Mouse (Mus musculus) embryonic facial prominence, embryonic 13.5 days (tissue): Measurements from ENCODE around the gene Phxr2. TPM values are rescaled to one million over a fixed set of nuclear protein-coding genes. Genes with fewer than 3 reads are reported as not detected.
A peak's percentile ranks its signal among the peaks of the same experiment; 100 is the strongest.

Source experiments
- ATAC-seq: fragments of 200-750 bp; cut with Nextera tagmentation; 2 replicates; pipeline ENCODE4 v1.8.0; 2017; ENCODE audit warnings: low read depth; ENCODE audit not compliant: insufficient number of reproducible peaks, insufficient read depth, low FRiP score, low TSS enrichment
- H3K27ac ChIP-seq: fragments of 300-500 bp; sonication (generic); 2 replicates; pipeline ENCODE4 v1.5.1; 2015; ENCODE audit warnings: moderate library complexity, mild to moderate bottlenecking, inconsistent platforms
- H3K27me3 ChIP-seq: fragments of 300-500 bp; sonication (generic); 2 replicates; pipeline ENCODE4 v1.6.1; 2015; ENCODE audit warnings: mild to moderate bottlenecking, inconsistent platforms
- H3K36me3 ChIP-seq: fragments of 300-500 bp; sonication (generic); 2 replicates; pipeline ENCODE4 v1.6.1; 2015; ENCODE audit warnings: mild to moderate bottlenecking, inconsistent platforms
- H3K4me1 ChIP-seq: fragments of 300-500 bp; sonication (generic); 2 replicates; pipeline ENCODE4 v1.6.1; 2015; ENCODE audit warnings: inconsistent platforms
- H3K4me2 ChIP-seq: fragments of 300-500 bp; sonication (generic); 2 replicates; pipeline ENCODE4 v1.6.1; 2015; ENCODE audit warnings: moderate library complexity, mild to moderate bottlenecking, inconsistent platforms
- H3K4me3 ChIP-seq: fragments of 300-500 bp; sonication (generic); 2 replicates; pipeline ENCODE4 v1.5.1; 2015; ENCODE audit warnings: mild to moderate bottlenecking, inconsistent platforms
- H3K9ac ChIP-seq: fragments of 300-500 bp; sonication (generic); 2 replicates; pipeline ENCODE4 v1.6.1; 2015; ENCODE audit warnings: mild to moderate bottlenecking, inconsistent platforms
- H3K9me3 ChIP-seq: fragments of 300-500 bp; sonication (generic); 2 replicates; pipeline ENCODE4 v1.6.1; 2016; ENCODE audit warnings: inconsistent platforms
- WGBS: fragments of 180-500 bp; shearing (Covaris S2); methylation state at CpG from one replicate; pipeline ENCODE4 v1.1.7; 2015; ENCODE audit warnings: mixed read lengths; 5-methylcytosine and 5-hydroxymethylcytosine counted together
- polyA plus RNA-seq: library from polyadenylated mRNA; unstranded; fragments of >200 nt; fragmentation: Nextera tagmentation; extraction: Ambion mirVana; gene quantifications from 2 replicates; pipeline ENCODE4 v1.2.1, GENCODE M21; 2015

Gene Phxr2
- polyA plus RNA-seq, 1 experiment from 2014 or later = not detected

DNA sequence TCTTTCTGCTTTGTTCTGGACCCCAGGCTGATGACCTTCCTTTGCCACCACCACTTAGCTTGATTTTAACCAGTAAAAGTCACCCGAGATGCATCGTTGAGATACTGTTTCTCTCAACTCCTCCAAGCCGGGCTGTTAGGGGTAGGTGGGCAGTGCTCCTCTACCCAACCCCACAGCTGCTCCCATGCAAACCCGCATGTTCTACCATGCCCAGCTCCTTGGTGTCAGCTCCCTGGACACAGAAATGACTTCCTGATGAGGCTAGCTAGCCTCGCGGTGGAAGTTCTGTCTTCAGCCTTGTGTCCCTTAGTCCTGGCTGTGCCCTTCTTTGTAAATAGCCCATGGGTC is 40.9 kb downstream of the Phxr2 start:
- no peak overlapping the region for H3K27ac ChIP-seq
- no peaks in the 10 kb centered on the region for H3K9me3 ChIP-seq
- H3K4me2 ChIP-seq = peak overlapping the region; percentile 37; the same call in 1 of the 2 replicates
- H3K27me3 ChIP-seq = peaks cover 12% of the 10 kb centered on the region; the same call in 1 of the 2 replicates
- H3K4me3 ChIP-seq = no peak overlapping the region
- H3K36me3 ChIP-seq = no peaks in the 10 kb centered on the region
- H3K4me1 ChIP-seq = no peaks in the 10 kb centered on the region
- WGBS = 53% methylated on average over 6 of the region's 6 CpGs
- no peak for ATAC-seq
- H3K9ac ChIP-seq = no peak overlapping the region

DNA sequence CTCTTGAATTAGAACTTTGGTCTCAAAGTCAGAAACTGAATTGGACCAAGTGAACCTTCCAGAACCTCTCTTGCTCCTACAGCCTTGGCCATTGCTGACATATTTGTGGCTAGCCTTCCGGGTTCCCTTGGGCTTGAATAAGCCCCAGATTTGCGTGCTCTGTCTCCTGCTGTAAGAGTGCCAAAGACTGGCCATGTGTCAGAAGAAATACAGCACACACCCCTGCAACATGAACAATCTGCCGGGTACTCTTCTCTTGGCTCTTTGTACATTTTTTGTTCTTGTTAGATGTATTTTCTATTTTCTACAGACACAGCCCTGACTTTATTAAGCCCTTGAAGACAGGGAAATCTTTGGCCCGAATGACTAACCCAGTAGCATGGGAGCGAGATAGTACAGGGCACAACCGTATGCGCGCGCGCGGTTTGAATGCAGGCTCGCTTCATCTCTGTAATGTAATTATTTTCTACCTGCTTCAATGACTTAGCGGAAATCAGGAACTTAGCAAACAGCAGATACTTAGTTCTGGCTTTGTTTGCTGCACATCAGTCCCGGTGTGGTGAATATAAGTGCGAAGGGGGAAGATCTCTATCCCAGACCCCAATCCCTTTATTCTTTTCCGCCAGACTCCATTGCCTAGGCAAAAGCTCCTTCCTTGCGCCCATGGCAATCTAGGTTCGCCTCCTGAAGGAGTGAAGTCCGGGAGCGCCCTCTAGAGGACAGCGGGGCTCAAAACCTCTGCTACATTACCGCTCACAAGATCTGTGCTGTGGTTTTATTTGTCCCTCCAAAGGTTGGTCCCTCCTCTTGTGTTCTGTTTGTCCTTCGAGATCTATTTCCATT is 41.5 kb downstream of the Phxr2 start:
- H3K9me3 ChIP-seq = no peaks in the 10 kb centered on the region
- H3K4me2 ChIP-seq = peak overlapping the region; percentile 37; the same call in 1 of the 2 replicates
- H3K27ac ChIP-seq = no peak overlapping the region
- H3K27me3 ChIP-seq = peaks cover 12% of the 10 kb centered on the region; the same call in 1 of the 2 replicates
- no peak overlapping the region for H3K9ac ChIP-seq
- WGBS = 48% methylated on average over 23 of the region's 23 CpGs
- H3K4me1 ChIP-seq = no peaks in the 10 kb centered on the region
- no peak overlapping the region for H3K4me3 ChIP-seq
- H3K36me3 ChIP-seq = no peaks in the 10 kb centered on the region
- no peak for ATAC-seq

GRCm38 (mm10) chr10:99083431-99084003 is 42.6 kb downstream of the Phxr2 start:
- Histone ChIP-seq H3K27ac (no peak overlapping the region), H3K4me2 (no peak overlapping the region), H3K27me3 (peaks cover 12% of the 10 kb centered on the region; the same call in 1 of the 2 replicates), H3K9ac (no peak overlapping the region), H3K4me1 (no peaks in the 10 kb centered on the region), H3K9me3 (no peaks in the 10 kb centered on the region), H3K36me3 (no peaks in the 10 kb centered on the region), H3K4me3 (no peak overlapping the region)
- no peak for ATAC-seq
- 86% methylated on average over 14 of the region's 14 CpGs for WGBS

DNA sequence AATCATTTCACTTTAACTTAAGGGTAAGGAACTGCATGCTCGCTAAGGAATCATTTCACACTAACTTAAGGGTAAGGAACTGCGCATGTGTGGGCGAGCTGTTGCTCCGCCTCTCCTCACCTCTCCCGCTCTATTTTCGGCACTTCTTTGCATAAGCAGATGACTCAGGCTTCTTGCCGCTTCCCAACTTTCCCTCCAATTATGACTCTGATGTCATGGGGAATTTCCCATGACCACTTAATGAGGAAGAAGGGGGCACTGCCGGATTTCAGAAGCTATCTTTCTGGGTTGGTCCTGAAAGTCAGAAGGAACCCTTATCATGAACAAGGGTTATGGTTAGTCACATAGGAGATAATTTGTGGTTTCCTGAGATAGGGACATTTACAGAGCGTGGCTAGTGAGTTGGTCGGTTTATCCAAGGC is 44.5 kb downstream of the Phxr2 start:
- Histone ChIP-seq H3K27ac (no peak overlapping the region), H3K4me2 (no peak overlapping the region), H3K9me3 (no peaks in the 10 kb centered on the region), H3K27me3 (peaks cover 12% of the 10 kb centered on the region; the same call in 1 of the 2 replicates), H3K4me1 (no peaks in the 10 kb centered on the region), H3K9ac (no peak overlapping the region), H3K36me3 (no peaks in the 10 kb centered on the region), H3K4me3 (no peak overlapping the region)
- WGBS = 83% methylated on average over 10 of the region's 10 CpGs
- no peak for ATAC-seq

DNA sequence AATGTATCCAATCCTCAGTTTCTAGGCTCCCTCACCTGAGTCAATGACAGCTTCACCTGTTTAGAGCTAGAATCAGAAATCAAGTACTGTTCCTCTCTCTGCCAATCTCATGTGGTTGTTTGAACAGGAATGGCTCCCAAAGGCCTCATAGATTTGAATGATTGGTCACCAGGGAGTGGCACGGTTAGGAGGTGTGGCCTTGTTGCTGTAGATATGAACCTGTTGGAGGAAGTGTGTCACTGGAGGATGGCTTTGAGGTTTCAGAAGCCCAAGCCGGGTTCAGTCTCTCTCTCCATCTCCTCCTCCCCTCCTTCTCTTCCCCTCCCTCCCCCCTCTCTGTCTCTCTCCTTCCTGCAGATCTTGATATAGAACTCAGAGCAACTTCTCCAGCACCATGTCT is 47.5 kb downstream of the Phxr2 start:
- 83% methylated on average over 2 of the region's 2 CpGs for WGBS
- H3K9ac ChIP-seq = no peak overlapping the region
- H3K27ac ChIP-seq = no peak overlapping the region
- H3K4me3 ChIP-seq = no peak overlapping the region
- H3K27me3 ChIP-seq = 0 out of 2 replicates have a peak, but pooled peaks cover 6% of the 10 kb centered on the region
- no peaks in the 10 kb centered on the region for H3K4me1 ChIP-seq
- no peak for ATAC-seq
- H3K36me3 ChIP-seq = no peaks in the 10 kb centered on the region
- no peaks in the 10 kb centered on the region for H3K9me3 ChIP-seq
- no peak overlapping the region for H3K4me2 ChIP-seq

DNA sequence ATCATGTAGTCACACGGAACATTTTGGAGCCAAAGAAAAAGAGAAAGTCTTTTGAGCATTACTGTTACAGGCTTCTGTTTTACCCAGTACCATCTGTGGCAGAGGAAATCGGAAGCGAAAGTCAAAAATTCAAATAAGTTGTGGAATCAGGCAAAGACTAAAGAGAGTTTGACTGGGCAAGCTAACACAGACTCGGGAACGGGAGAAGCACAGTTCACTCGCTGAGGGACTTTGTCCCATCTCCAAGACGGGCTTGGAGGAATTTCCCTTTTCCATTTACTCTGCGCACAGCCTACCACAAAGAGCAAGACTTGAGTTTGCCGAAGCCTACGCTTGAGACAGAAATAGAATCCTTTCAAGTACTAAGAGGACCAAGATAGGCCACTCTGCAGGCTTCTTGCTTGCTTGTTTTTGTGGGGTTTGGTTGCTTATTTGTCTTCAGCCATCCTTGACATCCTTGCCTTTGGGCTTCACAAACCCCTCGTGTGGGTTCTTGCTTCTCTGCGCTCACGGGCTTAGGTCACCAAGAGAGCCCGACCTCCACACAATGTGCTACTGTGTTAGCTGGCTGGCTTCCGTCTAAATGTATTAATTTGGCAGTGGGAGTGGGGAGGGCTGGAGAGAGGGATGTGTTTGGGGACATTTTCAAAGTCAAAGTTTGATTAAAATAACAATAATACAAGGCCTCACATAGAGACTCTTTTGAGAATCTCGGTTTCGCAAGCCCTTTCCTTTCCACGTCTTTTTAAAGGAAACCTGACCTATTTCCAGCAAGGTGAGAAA is 49.8 kb downstream of the Phxr2 start:
- Histone ChIP-seq H3K4me2 (no peak overlapping the region), H3K4me3 (no peak overlapping the region), H3K36me3 (no peaks in the 10 kb centered on the region), H3K27me3 (no peaks in the 10 kb centered on the region), H3K4me1 (no peaks in the 10 kb centered on the region), H3K9ac (no peak overlapping the region), H3K9me3 (no peaks in the 10 kb centered on the region), H3K27ac (no peak overlapping the region)
- ATAC-seq = no peak
- 62% methylated on average over 18 of the region's 18 CpGs for WGBS

Other genes with a start within 250 kb of the Phxr2 start
- gene Atp2b1, start 211.9 kb downstream of the Phxr2 start, polyA plus RNA-seq = 119 and 127 TPM in 2 replicates
- gene Poc1b, start 19.3 kb downstream of the Phxr2 start, polyA plus RNA-seq = 20.4 and 21.0 TPM in 2 replicates
- 7.1 and 8.6 TPM in 2 replicates for gene Galnt4, start 18.2 kb downstream of the Phxr2 start, polyA plus RNA-seq
- gene Dusp6, start 136.9 kb upstream of the Phxr2 start, polyA plus RNA-seq = 61.9 and 73.3 TPM in 2 replicates